Mouse (Mus musculus): ENCODE results near the gene Top1. TPM values are rescaled to one million over a fixed set of nuclear protein-coding genes. Genes with fewer than 3 reads are reported as not detected.

Top1 gene
- total and polyA plus RNA-seq, 2 experiments, result 6.2 to 26.1 TPM

- H3K4me1 ChIP-seq (ENCODE audit: control insufficient read depth, insufficient read depth, low read length), result peaks cover 56% of the 10 kb centered on the region
- no peak overlapping the region for H3K9ac ChIP-seq (ENCODE audit: low read depth, low read length)
- H3K36me3 ChIP-seq (ENCODE audit: control insufficient read depth, insufficient read depth, low read length), result no peaks in the 10 kb centered on the region
- H3K27me3 ChIP-seq (ENCODE audit: control insufficient read depth, insufficient read depth, low read length), result no peaks in the 10 kb centered on the region
- 17% methylated on average over 11 of the region's 11 CpGs for WGBS
- TF ChIP-seq POLR2A (IDR thresholded peaks at IDR 0.05; ENCODE audit: extremely low read depth, insufficient read depth, low read length), result no peak
- TF ChIP-seq CTCF (IDR thresholded peaks at IDR 0.05; ENCODE audit: low read depth, low read length), result no peak
- DNase-seq (ENCODE audit: extremely low read depth, low read depth, low spot score), result no peak
- no peak overlapping the region for H3K4me3 ChIP-seq (ENCODE audit: insufficient read depth, low read depth, low read length)
- H3K79me2 ChIP-seq (ENCODE audit: control insufficient read depth, insufficient read depth, low read length), result peaks cover 49% of the 10 kb centered on the region
- peak overlapping the region; percentile 87 for H3K27ac ChIP-seq (replicated peaks; ENCODE audit: insufficient read depth, low read depth, low read length)
Measured at GRCm38 (mm10) chr2:160740521-160741156, 95.0 kb downstream of the Top1 start.

GRCm38 (mm10) chr2:160741580-160741979, 95.9 kb downstream of the Top1 start:
- 43% methylated on average over 3 of the region's 3 CpGs for WGBS
- H3K4me1 ChIP-seq (ENCODE audit: control insufficient read depth, insufficient read depth, low read length), result peaks cover 53% of the 10 kb centered on the region
- no peak overlapping the region for H3K4me3 ChIP-seq (ENCODE audit: insufficient read depth, low read depth, low read length)
- no peak overlapping the region for H3K9ac ChIP-seq (ENCODE audit: low read depth, low read length)
- no peaks in the 10 kb centered on the region for H3K27me3 ChIP-seq (ENCODE audit: control insufficient read depth, insufficient read depth, low read length)
- H3K27ac ChIP-seq (replicated peaks; ENCODE audit: insufficient read depth, low read depth, low read length), result peak overlapping the region; percentile 87
- TF ChIP-seq POLR2A (IDR thresholded peaks at IDR 0.05; ENCODE audit: extremely low read depth, insufficient read depth, low read length) (no peak), CTCF (IDR thresholded peaks at IDR 0.05; ENCODE audit: low read depth, low read length) (no peak)
- DNase-seq (ENCODE audit: extremely low read depth, low read depth, low spot score), result no peak
- H3K79me2 ChIP-seq (ENCODE audit: control insufficient read depth, insufficient read depth, low read length), result peaks cover 50% of the 10 kb centered on the region
- no peaks in the 10 kb centered on the region for H3K36me3 ChIP-seq (ENCODE audit: control insufficient read depth, insufficient read depth, low read length)

DNA sequence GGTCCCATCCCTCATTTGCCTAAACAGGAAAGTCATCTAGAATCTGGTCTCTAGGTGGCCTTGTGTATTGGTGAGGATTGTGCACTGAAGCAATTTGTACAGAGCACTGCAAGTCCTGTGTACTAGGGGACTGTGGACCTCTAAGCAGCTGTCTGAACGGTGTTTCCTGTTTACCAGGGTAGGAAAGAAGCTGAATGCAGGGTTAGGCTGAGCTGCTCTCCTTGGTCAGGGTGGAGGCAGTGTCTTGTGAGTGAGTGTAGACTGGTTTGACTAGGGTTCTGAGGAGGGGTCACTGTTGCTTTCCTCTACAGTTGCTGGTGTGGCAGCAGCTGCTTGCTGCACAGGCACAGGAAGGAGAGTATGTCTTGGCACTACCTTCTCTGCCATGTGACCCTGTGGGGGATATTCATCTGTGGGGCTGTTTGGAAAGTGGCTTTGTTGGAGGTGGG, 96.5 kb downstream of the Top1 start:
- H3K4me1 ChIP-seq (ENCODE audit: control insufficient read depth, insufficient read depth, low read length), result peaks cover 53% of the 10 kb centered on the region
- no peaks in the 10 kb centered on the region for H3K27me3 ChIP-seq (ENCODE audit: control insufficient read depth, insufficient read depth, low read length)
- H3K9ac ChIP-seq (ENCODE audit: low read depth, low read length), result no peak overlapping the region; the same call in 1 of the 2 replicates

DNA sequence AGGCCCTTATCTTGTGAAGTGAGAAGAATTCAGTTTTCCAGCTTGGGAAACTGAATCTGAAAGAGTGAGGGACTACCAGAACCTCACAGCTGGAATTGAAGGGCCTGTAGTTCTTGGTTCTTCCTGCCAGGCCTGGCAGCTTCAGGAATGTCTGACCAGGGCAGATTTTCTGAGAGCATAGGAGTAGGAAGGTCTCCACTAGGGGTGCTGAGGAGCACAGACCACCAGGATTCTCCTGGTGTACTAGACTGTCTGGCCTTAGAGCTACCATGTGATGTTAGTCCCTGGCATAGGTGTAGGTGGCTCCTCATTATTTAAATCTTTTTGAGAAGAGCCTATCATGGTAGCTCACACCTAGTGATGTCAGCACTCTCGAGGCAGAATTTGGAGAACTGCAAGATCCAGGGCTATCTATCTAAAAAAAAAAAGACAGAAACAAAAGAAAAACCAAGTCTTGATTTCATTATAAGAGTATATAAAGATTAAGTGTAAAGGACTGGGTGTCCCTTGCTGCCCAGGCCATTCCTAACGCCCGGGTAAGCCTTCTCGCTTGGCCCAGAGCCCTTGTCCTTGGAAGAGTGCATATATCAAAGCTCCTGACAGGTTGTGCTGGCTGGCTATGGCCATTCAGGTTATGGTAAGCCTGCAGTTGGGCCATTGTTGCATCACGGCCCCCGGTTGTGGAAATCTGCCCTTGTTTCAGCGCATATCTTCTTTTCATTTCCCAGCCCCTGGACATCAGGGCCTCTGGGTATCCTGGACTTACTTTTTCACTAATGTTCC, 98.5 kb downstream of the Top1 start:
- Histone ChIP-seq H3K4me1 (ENCODE audit: control insufficient read depth, insufficient read depth, low read length) (peaks cover 43% of the 10 kb centered on the region), H3K9ac (ENCODE audit: low read depth, low read length) (no peak overlapping the region), H3K27ac (replicated peaks; ENCODE audit: insufficient read depth, low read depth, low read length) (peak overlapping the region; percentile 47), H3K36me3 (ENCODE audit: control insufficient read depth, insufficient read depth, low read length) (peaks cover 7% of the 10 kb centered on the region; the same call in 1 of the 2 replicates), H3K79me2 (ENCODE audit: control insufficient read depth, insufficient read depth, low read length) (peaks cover 40% of the 10 kb centered on the region; the same call in 1 of the 2 replicates), H3K27me3 (ENCODE audit: control insufficient read depth, insufficient read depth, low read length) (no peaks in the 10 kb centered on the region), H3K4me3 (ENCODE audit: insufficient read depth, low read depth, low read length) (no peak overlapping the region)
- no peak for DNase-seq (ENCODE audit: extremely low read depth, low read depth, low spot score)
- TF ChIP-seq CTCF (IDR thresholded peaks at IDR 0.05; ENCODE audit: low read depth, low read length), result peak; percentile 55
- TF ChIP-seq POLR2A (IDR thresholded peaks at IDR 0.05; ENCODE audit: extremely low read depth, insufficient read depth, low read length), result no peak
- WGBS, result 46% methylated on average over 7 of the region's 7 CpGs

More for the DNA sequence above, 96.5 kb downstream of the Top1 start:
- Histone ChIP-seq H3K36me3 (ENCODE audit: control insufficient read depth, insufficient read depth, low read length) (no peaks in the 10 kb centered on the region), H3K4me3 (ENCODE audit: insufficient read depth, low read depth, low read length) (no peak overlapping the region), H3K79me2 (ENCODE audit: control insufficient read depth, insufficient read depth, low read length) (peaks cover 49% of the 10 kb centered on the region), H3K27ac (replicated peaks; ENCODE audit: insufficient read depth, low read depth, low read length) (peak overlapping the region; percentile 87)
- 37% methylated on average over 1 of the region's 1 CpGs for WGBS
- TF ChIP-seq POLR2A (IDR thresholded peaks at IDR 0.05; ENCODE audit: extremely low read depth, insufficient read depth, low read length), result no peak
- TF ChIP-seq CTCF (IDR thresholded peaks at IDR 0.05; ENCODE audit: low read depth, low read length), result no peak
- DNase-seq (ENCODE audit: extremely low read depth, low read depth, low spot score), result no peak

DNA sequence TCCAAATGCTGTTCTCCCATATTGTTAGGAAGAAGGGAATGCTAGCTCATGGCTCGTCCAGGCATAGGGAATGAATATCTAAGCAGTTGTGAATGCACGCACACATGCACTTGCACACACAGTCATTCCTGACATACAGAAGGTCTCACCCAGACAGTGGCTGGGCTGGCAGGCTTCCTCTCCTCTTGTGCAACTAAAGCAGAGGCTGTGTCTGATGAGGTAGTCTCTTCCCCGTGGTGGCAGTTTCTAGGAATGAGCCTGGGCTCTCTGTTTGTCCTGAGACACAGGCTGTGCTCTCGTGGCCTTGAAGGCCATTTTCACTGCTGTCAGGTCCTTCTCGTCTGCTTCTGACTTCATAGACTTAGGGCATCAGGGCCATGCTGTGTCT, 99.1 kb downstream of the Top1 start:
- peak; percentile 57 for DNase-seq (ENCODE audit: extremely low read depth, low read depth, low spot score)
- TF ChIP-seq POLR2A (IDR thresholded peaks at IDR 0.05; ENCODE audit: extremely low read depth, insufficient read depth, low read length) (no peak), CTCF (IDR thresholded peaks at IDR 0.05; ENCODE audit: low read depth, low read length) (no peak)
- peak overlapping the region; percentile 79 for H3K27ac ChIP-seq (replicated peaks; ENCODE audit: insufficient read depth, low read depth, low read length)
- WGBS, result 29% methylated on average over 5 of the region's 5 CpGs
- H3K27me3 ChIP-seq (ENCODE audit: control insufficient read depth, insufficient read depth, low read length), result no peaks in the 10 kb centered on the region
- peaks cover 9% of the 10 kb centered on the region for H3K36me3 ChIP-seq (ENCODE audit: control insufficient read depth, insufficient read depth, low read length)
- H3K4me3 ChIP-seq (ENCODE audit: insufficient read depth, low read depth, low read length), result no peak overlapping the region
- H3K79me2 ChIP-seq (ENCODE audit: control insufficient read depth, insufficient read depth, low read length), result peaks cover 37% of the 10 kb centered on the region; the same call in 1 of the 2 replicates
- H3K4me1 ChIP-seq (ENCODE audit: control insufficient read depth, insufficient read depth, low read length), result peaks cover 37% of the 10 kb centered on the region
- 0 out of 2 replicates have a peak overlapping the region, but pooled peaks have one; percentile 36 for H3K9ac ChIP-seq (ENCODE audit: low read depth, low read length)

All from liver, adult 2 months (tissue).